Mouse (Mus musculus): ENCODE results near the gene Muc3a. TPM values are rescaled to one million over a fixed set of nuclear protein-coding genes. Genes with fewer than 3 reads are reported as not detected.

Gene Muc3a
- polyA plus RNA-seq (2014; fragmentation: Nextera tagmentation; extraction: Ambion mirVana): not detected in 2 replicates

- 71% methylated on average over 2 of the region's 2 CpGs for WGBS
- Histone ChIP-seq H3K4me3 (ENCODE audit: low read depth, low read length) (no peak within 1 kb of the TSS), H3K9me3 (ENCODE audit: control insufficient read depth, low read length) (no peaks in the 10 kb centered on the region), H3K27me3 (ENCODE audit: control insufficient read depth, insufficient read depth, low read length) (no peaks in the 10 kb centered on the region), H3K36me3 (ENCODE audit: control insufficient read depth, insufficient read depth, low read length) (no peaks in the 10 kb centered on the region), H3K9ac (ENCODE audit: low read length) (no peak within 1 kb of the TSS), H3K27ac (replicated peaks; ENCODE audit: low read depth, low read length) (no peak within 1 kb of the TSS), H3K4me2 (ENCODE audit: low read depth, severe bottlenecking) (no peak within 1 kb of the TSS), H3K4me1 (ENCODE audit: control insufficient read depth, insufficient read depth, low read length) (no peaks in the 10 kb centered on the region)
- DNase-seq (ENCODE audit: low spot score) (no peak), ATAC-seq (ENCODE audit: insufficient number of reproducible peaks, low FRiP score, low TSS enrichment, low read depth) (no peak)
These were observed at the start of gene Muc3a for GRCm38 (mm10) chr5:137212289-137212688. Gene Muc3a (minus strand): TSS chr5:137212389.

GRCm38 (mm10) chr5:137211114-137211829, 917 bp downstream of the Muc3a start:
- no peak overlapping the region for H3K27ac ChIP-seq (replicated peaks; ENCODE audit: low read depth, low read length)
- no peak overlapping the region for H3K4me2 ChIP-seq (ENCODE audit: low read depth, severe bottlenecking)
- DNase-seq (ENCODE audit: low spot score): no peak
- 19% methylated on average over 17 of the region's 17 CpGs for WGBS
- no peak overlapping the region for H3K4me3 ChIP-seq (ENCODE audit: low read depth, low read length)
- H3K9ac ChIP-seq (ENCODE audit: low read length): no peak overlapping the region
- H3K9me3 ChIP-seq (ENCODE audit: control insufficient read depth, low read length): no peaks in the 10 kb centered on the region
- no peaks in the 10 kb centered on the region for H3K4me1 ChIP-seq (ENCODE audit: control insufficient read depth, insufficient read depth, low read length)
- H3K36me3 ChIP-seq (ENCODE audit: control insufficient read depth, insufficient read depth, low read length): no peaks in the 10 kb centered on the region
- no peaks in the 10 kb centered on the region for H3K27me3 ChIP-seq (ENCODE audit: control insufficient read depth, insufficient read depth, low read length)
- ATAC-seq (ENCODE audit: insufficient number of reproducible peaks, low FRiP score, low TSS enrichment, low read depth): no peak

- H3K9ac ChIP-seq (ENCODE audit: low read length): no peak overlapping the region
- no peaks in the 10 kb centered on the region for H3K27me3 ChIP-seq (ENCODE audit: control insufficient read depth, insufficient read depth, low read length)
- WGBS: 61% methylated on average over 8 of the region's 8 CpGs
- no peaks in the 10 kb centered on the region for H3K4me1 ChIP-seq (ENCODE audit: control insufficient read depth, insufficient read depth, low read length)
- H3K27ac ChIP-seq (replicated peaks; ENCODE audit: low read depth, low read length): no peak overlapping the region
- H3K4me2 ChIP-seq (ENCODE audit: low read depth, severe bottlenecking): no peak overlapping the region
- DNase-seq (ENCODE audit: low spot score) (no peak), ATAC-seq (ENCODE audit: insufficient number of reproducible peaks, low FRiP score, low TSS enrichment, low read depth) (no peak)
- H3K9me3 ChIP-seq (ENCODE audit: control insufficient read depth, low read length): no peaks in the 10 kb centered on the region
- no peak overlapping the region for H3K4me3 ChIP-seq (ENCODE audit: low read depth, low read length)
- no peaks in the 10 kb centered on the region for H3K36me3 ChIP-seq (ENCODE audit: control insufficient read depth, insufficient read depth, low read length)
These were observed 1.5 kb downstream of the Muc3a start for GRCm38 (mm10) chr5:137210689-137211088.

GRCm38 (mm10) chr5:137205301-137205700, 6.9 kb downstream of the Muc3a start:
- Histone ChIP-seq H3K4me1 (ENCODE audit: control insufficient read depth, insufficient read depth, low read length) (no peaks in the 10 kb centered on the region), H3K4me2 (ENCODE audit: low read depth, severe bottlenecking) (no peak overlapping the region), H3K36me3 (ENCODE audit: control insufficient read depth, insufficient read depth, low read length) (no peaks in the 10 kb centered on the region), H3K9me3 (ENCODE audit: control insufficient read depth, low read length) (no peaks in the 10 kb centered on the region), H3K27me3 (ENCODE audit: control insufficient read depth, insufficient read depth, low read length) (no peaks in the 10 kb centered on the region), H3K4me3 (ENCODE audit: low read depth, low read length) (no peak overlapping the region), H3K9ac (ENCODE audit: low read length) (no peak overlapping the region), H3K27ac (replicated peaks; ENCODE audit: low read depth, low read length) (no peak overlapping the region)
- ATAC-seq (ENCODE audit: insufficient number of reproducible peaks, low FRiP score, low TSS enrichment, low read depth) (no peak), DNase-seq (ENCODE audit: low spot score) (no peak)
- 83% methylated on average over 3 of the region's 3 CpGs for WGBS

- 76% methylated on average over 8 of the region's 8 CpGs for WGBS
- no peaks in the 10 kb centered on the region for H3K4me1 ChIP-seq (ENCODE audit: control insufficient read depth, insufficient read depth, low read length)
- H3K9ac ChIP-seq (ENCODE audit: low read length): no peak overlapping the region
- H3K36me3 ChIP-seq (ENCODE audit: control insufficient read depth, insufficient read depth, low read length): no peaks in the 10 kb centered on the region
- ATAC-seq (ENCODE audit: insufficient number of reproducible peaks, low FRiP score, low TSS enrichment, low read depth): no peak
- DNase-seq (ENCODE audit: low spot score): no peak
- no peak overlapping the region for H3K27ac ChIP-seq (replicated peaks; ENCODE audit: low read depth, low read length)
- no peaks in the 10 kb centered on the region for H3K27me3 ChIP-seq (ENCODE audit: control insufficient read depth, insufficient read depth, low read length)
- H3K4me3 ChIP-seq (ENCODE audit: low read depth, low read length): no peak overlapping the region
- no peaks in the 10 kb centered on the region for H3K9me3 ChIP-seq (ENCODE audit: control insufficient read depth, low read length)
- no peak overlapping the region for H3K4me2 ChIP-seq (ENCODE audit: low read depth, severe bottlenecking)
These were observed 17.6 kb downstream of the Muc3a start for GRCm38 (mm10) chr5:137194488-137195120.

- no peak overlapping the region for H3K4me2 ChIP-seq (ENCODE audit: low read depth, severe bottlenecking)
- ATAC-seq (ENCODE audit: insufficient number of reproducible peaks, low FRiP score, low TSS enrichment, low read depth) (no peak), DNase-seq (ENCODE audit: low spot score) (no peak)
- WGBS: 54% methylated on average over 8 of the region's 8 CpGs
- no peak overlapping the region for H3K9ac ChIP-seq (ENCODE audit: low read length)
- H3K9me3 ChIP-seq (ENCODE audit: control insufficient read depth, low read length): no peaks in the 10 kb centered on the region
- H3K27me3 ChIP-seq (ENCODE audit: control insufficient read depth, insufficient read depth, low read length): no peaks in the 10 kb centered on the region
- no peak overlapping the region for H3K27ac ChIP-seq (replicated peaks; ENCODE audit: low read depth, low read length)
- H3K4me1 ChIP-seq (ENCODE audit: control insufficient read depth, insufficient read depth, low read length): no peaks in the 10 kb centered on the region
- H3K4me3 ChIP-seq (ENCODE audit: low read depth, low read length): no peak overlapping the region
- no peaks in the 10 kb centered on the region for H3K36me3 ChIP-seq (ENCODE audit: control insufficient read depth, insufficient read depth, low read length)
These were observed 18.8 kb downstream of the Muc3a start for GRCm38 (mm10) chr5:137193279-137193952.

GRCm38 (mm10) chr5:137189326-137189725, 22.9 kb downstream of the Muc3a start:
- 2% methylated on average over 33 of the region's 34 CpGs for WGBS
- Histone ChIP-seq H3K9me3 (ENCODE audit: control insufficient read depth, low read length) (no peaks in the 10 kb centered on the region), H3K27ac (replicated peaks; ENCODE audit: low read depth, low read length) (no peak overlapping the region), H3K4me2 (ENCODE audit: low read depth, severe bottlenecking) (peak overlapping the region; percentile 80), H3K27me3 (ENCODE audit: control insufficient read depth, insufficient read depth, low read length) (no peaks in the 10 kb centered on the region), H3K36me3 (ENCODE audit: control insufficient read depth, insufficient read depth, low read length) (no peaks in the 10 kb centered on the region), H3K9ac (ENCODE audit: low read length) (peak overlapping the region; percentile 74), H3K4me1 (ENCODE audit: control insufficient read depth, insufficient read depth, low read length) (no peaks in the 10 kb centered on the region), H3K4me3 (ENCODE audit: low read depth, low read length) (peak overlapping the region; percentile 46)
- DNase-seq (ENCODE audit: low spot score) (peak; percentile 55), ATAC-seq (ENCODE audit: insufficient number of reproducible peaks, low FRiP score, low TSS enrichment, low read depth) (no peak)

GRCm38 (mm10) chr5:137185362-137185761, 26.8 kb downstream of the Muc3a start:
- no peaks in the 10 kb centered on the region for H3K27me3 ChIP-seq (ENCODE audit: control insufficient read depth, insufficient read depth, low read length)
- 86% methylated on average over 8 of the region's 8 CpGs for WGBS
- no peak for DNase-seq (ENCODE audit: low spot score)
- no peak overlapping the region for H3K4me2 ChIP-seq (ENCODE audit: low read depth, severe bottlenecking)
- H3K4me1 ChIP-seq (ENCODE audit: control insufficient read depth, insufficient read depth, low read length): no peaks in the 10 kb centered on the region
- H3K4me3 ChIP-seq (ENCODE audit: low read depth, low read length): no peak overlapping the region
- no peaks in the 10 kb centered on the region for H3K36me3 ChIP-seq (ENCODE audit: control insufficient read depth, insufficient read depth, low read length)
- H3K9ac ChIP-seq (ENCODE audit: low read length): no peak overlapping the region
- ATAC-seq (ENCODE audit: insufficient number of reproducible peaks, low FRiP score, low TSS enrichment, low read depth): no peak
- H3K27ac ChIP-seq (replicated peaks; ENCODE audit: low read depth, low read length): no peak overlapping the region
- H3K9me3 ChIP-seq (ENCODE audit: control insufficient read depth, low read length): no peaks in the 10 kb centered on the region
